Mouse (Mus musculus) layer of hippocampus, postnatal 10 days (tissue): ENCODE results near the gene Sema4b. TPM values are rescaled to one million over a fixed set of nuclear protein-coding genes. Genes with fewer than 3 reads are reported as not detected.

ENCODE experiments used
- DNase-seq, 2 experiments: peaks; one replicate each; pipeline ENCODE4 v3.0.0; 2021; ENCODE audit warnings: low spot score in 2 of 2
- total RNA-seq, 2 experiments: library from RNA; stranded (reverse); gene quantifications; 2 replicates each; pipeline ENCODE4 v1.2.3; 2021

The Sema4b gene
- total RNA-seq, 2 experiments from 2014 or later = 30.4 to 30.7 TPM

GRCm38 (mm10) chr7:80264606-80265005, 78.0 kb downstream of the Sema4b start:
- DNase-seq = no peak

DNA sequence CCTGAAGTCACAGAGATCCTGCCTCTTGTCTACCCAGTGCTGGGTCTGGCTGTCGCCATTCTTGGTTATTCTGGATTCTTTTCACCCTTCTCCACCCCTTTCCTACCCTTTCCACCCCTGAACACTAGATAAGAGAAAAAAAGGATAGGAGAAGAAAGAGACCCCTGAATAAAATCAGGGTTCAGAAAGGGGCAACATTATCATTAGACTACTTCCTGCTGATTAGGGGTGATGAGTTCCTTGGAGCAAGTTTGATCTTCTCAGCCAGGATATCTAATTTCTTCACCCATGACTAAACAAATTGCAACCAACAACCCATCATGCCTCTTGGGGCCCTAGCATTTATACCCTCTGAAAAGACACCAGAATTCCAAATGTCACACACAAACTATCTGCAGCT, 81.1 kb downstream of the Sema4b start:
- DNase-seq = no peak

GRCm38 (mm10) chr7:80268897-80269750, 82.5 kb downstream of the Sema4b start, which contains the start of gene Vps33b:
Gene Vps33b (plus strand): TSS chr7:80269649.
- peak; percentile 97 to 98 for DNase-seq

- DNase-seq = no peak
These were observed 83.2 kb downstream of the Sema4b start for GRCm38 (mm10) chr7:80269751-80270255.

- DNase-seq = no peak
These were observed 86.8 kb downstream of the Sema4b start for GRCm38 (mm10) chr7:80273456-80273855.

Other genes starting within 250 kb of the Sema4b start
- gene Zfp710, start 162.0 kb upstream of the Sema4b start, total RNA-seq = 10 to 100 TPM; 18.3 to 19.8 TPM
- gene Idh2, start 71.4 kb upstream of the Sema4b start, total RNA-seq = 10 to 100 TPM; 60.9 to 67.7 TPM
- gene Cib1, start 46.0 kb downstream of the Sema4b start, total RNA-seq = 10 to 100 TPM; 23.4 to 24.3 TPM
- 1 to 10 TPM; 6.4 to 6.7 TPM for gene Gdpgp1, start 46.0 kb downstream of the Sema4b start, total RNA-seq
- 1 to 10 TPM; 1.4 to 1.5 TPM for gene Ttll13, start 59.5 kb downstream of the Sema4b start, total RNA-seq
- 10 to 100 TPM; 37.2 to 39.4 TPM for gene Ngrn, start 74.4 kb downstream of the Sema4b start, total RNA-seq
- gene Vps33b, start 82.8 kb downstream of the Sema4b start, total RNA-seq = 10 to 100 TPM; 23.0 to 25.6 TPM
- gene Prc1, start 107.6 kb downstream of the Sema4b start, total RNA-seq = 10 to 100 TPM; 10.2 to 10.7 TPM
- gene Rccd1, start 137.6 kb downstream of the Sema4b start, total RNA-seq = 10 to 100 TPM; 21.2 to 22.3 TPM
- 10 to 100 TPM; 47.9 to 61.9 TPM for gene Unc45a, start 154.2 kb downstream of the Sema4b start, total RNA-seq
- 10 to 100 TPM; 37.2 to 44.9 TPM for gene Hddc3, start 156.3 kb downstream of the Sema4b start, total RNA-seq
- 100 to 1,000 TPM; 106 to 115 TPM for gene Man2a2, start 184.5 kb downstream of the Sema4b start, total RNA-seq
- gene Fes, start 201.1 kb downstream of the Sema4b start, total RNA-seq = 10 to 100 TPM in 1 of 2 experiments, 1 to 10 TPM in 1; 5.2 to 10.6 TPM
- gene Furin, start 218.6 kb downstream of the Sema4b start, total RNA-seq = 10 to 100 TPM; 53.6 to 56.6 TPM